Mouse (Mus musculus) CD4-positive, CD25-positive, alpha-beta regulatory T cell, adult 9 weeks (primary cell): ENCODE measurements around the gene Gm5426. TPM values are rescaled to one million over a fixed set of nuclear protein-coding genes. Genes with fewer than 3 reads are reported as not detected.

Experiments
- polyA plus RNA-seq: library from polyadenylated mRNA; unstranded; fragments of 100-300 nt; shearing (Covaris generic); gene quantifications from one replicate; pipeline ENCODE4 v1.2.1, GENCODE M21; 2017

The Gm5426 gene
- polyA plus RNA-seq = not detected

DNA sequence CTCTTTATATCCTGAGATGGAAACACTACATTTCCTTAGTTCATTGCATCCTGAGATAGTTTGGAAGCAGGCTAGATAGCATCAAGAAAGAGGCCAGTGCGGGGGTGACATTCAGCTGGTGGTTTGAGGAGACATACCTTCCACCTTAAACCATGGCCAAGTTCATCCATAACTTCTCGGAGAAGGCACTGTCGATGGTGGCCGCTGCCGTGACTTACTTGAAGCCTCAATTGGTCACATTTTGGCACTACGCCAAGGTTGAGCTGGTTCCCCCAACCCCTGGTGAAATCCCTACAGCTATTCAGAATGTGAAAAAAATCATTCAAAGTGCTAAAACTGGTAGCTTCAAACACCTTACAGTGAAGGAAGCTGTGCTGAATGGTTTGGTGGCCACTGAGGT, at the start of gene Gm5426:
Gene Gm5426, plus strand, starts transcription at position 153 of the 400 bp plus-strand sequence.

Other genes with a start within 250 kb of the Gm5426 start
- 22.2 TPM for gene Eea1, start 196.0 kb upstream of the Gm5426 start, polyA plus RNA-seq